In the genomic region with DNA sequence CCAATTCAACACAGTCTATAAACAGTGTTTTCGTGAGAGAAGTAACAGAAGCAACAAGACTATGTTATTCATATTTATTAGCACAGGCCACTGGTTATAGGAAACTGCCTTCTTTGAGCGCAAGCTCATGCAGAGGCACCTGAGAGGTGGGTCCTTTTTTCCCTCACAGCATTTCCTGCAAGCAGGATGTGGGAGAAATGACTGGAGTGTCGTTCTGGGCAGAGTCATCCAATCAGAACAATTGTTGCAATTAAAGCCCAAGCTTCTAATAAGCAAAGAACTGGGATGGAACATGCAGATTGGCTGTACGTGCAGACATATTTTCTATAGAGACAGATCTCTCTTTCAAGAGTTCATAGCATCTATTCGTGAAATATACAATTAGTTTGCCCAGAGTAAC, we compare ENCODE assay signal across 7 mouse cellular contexts. TPM values are rescaled to one million over a fixed set of nuclear protein-coding genes. Genes with fewer than 3 reads are reported as not detected.
A peak's percentile ranks its signal among the peaks of the same experiment; 100 is the strongest.
DNase-seq lines count a peak whose midpoint lies in the region; ATAC-seq and TF ChIP-seq lines count a peak whose summit lies in the region.

No protein-coding gene starts in this region.

- peak overlapping the region; percentile 88 for H3K4me3 ChIP-seq in lung, embryonic 15.5 days
- H3K4me3 ChIP-seq in embryonic facial prominence, embryonic 12.5 days: peak overlapping the region; percentile 76
- peak overlapping the region; percentile 66 for H3K4me3 ChIP-seq in hindbrain, postnatal 0 days (ENCODE audit: low read length)
- peak overlapping the region; percentile 80 for H3K4me3 ChIP-seq in myocyte

- peak overlapping the region; percentile 95 for H3K4me2 ChIP-seq in lung, embryonic 15.5 days
- H3K4me2 ChIP-seq in embryonic facial prominence, embryonic 12.5 days (replicated peaks): peak overlapping the region; percentile 82
- H3K4me2 ChIP-seq in hindbrain, postnatal 0 days (ENCODE audit: low read depth, low read length): peak overlapping the region; percentile 62
- H3K4me2 ChIP-seq in myocyte (ENCODE audit: low read depth): peak overlapping the region; percentile 73

- no peaks in the 10 kb centered on the region for H3K27me3 ChIP-seq in lung, embryonic 15.5 days
- no peaks in the 10 kb centered on the region for H3K27me3 ChIP-seq in embryonic facial prominence, embryonic 12.5 days
- no peaks in the 10 kb centered on the region for H3K27me3 ChIP-seq in hindbrain, postnatal 0 days (ENCODE audit: insufficient read depth, low read length)
- no peaks in the 10 kb centered on the region for H3K27me3 ChIP-seq in myocyte (ENCODE audit: control insufficient read depth, insufficient read depth, insufficient read length)

- H3K27ac ChIP-seq in lung, embryonic 15.5 days: no peak overlapping the region
- peak overlapping the region; percentile 17; the same call in 1 of the 2 replicates for H3K27ac ChIP-seq in embryonic facial prominence, embryonic 12.5 days
- no peak overlapping the region for H3K27ac ChIP-seq in hindbrain, postnatal 0 days

- H3ac ChIP-seq in myocyte (ENCODE audit: control insufficient read depth, insufficient read length): no peak overlapping the region

- DNase-seq in lung, postnatal 4 days: no peak
- peak; percentile 67 for DNase-seq in hindbrain, postnatal 0 days (ENCODE audit: low spot score)
- no peak for DNase-seq in testis, postnatal 10 days (ENCODE audit: low spot score)
- no peak for DNase-seq in natural killer cell, adult 2 months (ENCODE audit: low spot score in 2 of 2)

- TF ChIP-seq POLR2A in myocyte (IDR thresholded peaks at IDR 0.05; ENCODE audit: insufficient read length, low read depth): no peak

- WGBS in lung, embryonic 15.5 days: 50% methylated on average over 5 of the region's 5 CpGs
- WGBS in embryonic facial prominence, embryonic 12.5 days: 31% methylated on average over 5 of the region's 5 CpGs
- 28% methylated on average over 5 of the region's 5 CpGs for WGBS in hindbrain, postnatal 0 days

- H3K4me1 ChIP-seq in lung, embryonic 15.5 days: peaks cover 16% of the 10 kb centered on the region
- peaks cover 20% of the 10 kb centered on the region for H3K4me1 ChIP-seq in embryonic facial prominence, embryonic 12.5 days
- H3K4me1 ChIP-seq in hindbrain, postnatal 0 days (ENCODE audit: insufficient read depth, low read length): peaks cover 6% of the 10 kb centered on the region

- TF ChIP-seq CTCF in hindbrain, postnatal 0 days (IDR thresholded peaks at IDR 0.05; ENCODE audit: low read depth): no peak

- H3K9ac ChIP-seq in lung, embryonic 15.5 days: 0 out of 2 replicates have a peak overlapping the region, but pooled peaks have one; percentile 10
- H3K9ac ChIP-seq in embryonic facial prominence, embryonic 12.5 days: peak overlapping the region; percentile 84
- 0 out of 2 replicates have a peak overlapping the region, but pooled peaks have one; percentile 86 for H3K9ac ChIP-seq in hindbrain, postnatal 0 days (replicated peaks; ENCODE audit: low read length)

- no peaks in the 10 kb centered on the region for H3K36me3 ChIP-seq in lung, embryonic 15.5 days
- H3K36me3 ChIP-seq in embryonic facial prominence, embryonic 12.5 days: no peaks in the 10 kb centered on the region
- H3K36me3 ChIP-seq in hindbrain, postnatal 0 days (ENCODE audit: insufficient read depth, low read length): no peaks in the 10 kb centered on the region
- H3K36me3 ChIP-seq in myocyte (ENCODE audit: control insufficient read depth, insufficient read depth): no peaks in the 10 kb centered on the region

- ATAC-seq in lung, embryonic 15.5 days (ENCODE audit: borderline replicate concordance, extremely low read depth, low FRiP score, low TSS enrichment): no peak
- ATAC-seq in embryonic facial prominence, embryonic 12.5 days (ENCODE audit: insufficient number of reproducible peaks, insufficient read depth, low FRiP score, low TSS enrichment): no peak
- ATAC-seq in hindbrain, postnatal 0 days: no peak

- peaks cover 43% of the 10 kb centered on the region for H3K79me2 ChIP-seq in myocyte (ENCODE audit: control insufficient read depth, insufficient read depth)

- no peaks in the 10 kb centered on the region for H3K9me3 ChIP-seq in lung, embryonic 15.5 days
- no peaks in the 10 kb centered on the region for H3K9me3 ChIP-seq in embryonic facial prominence, embryonic 12.5 days
- no peaks in the 10 kb centered on the region for H3K9me3 ChIP-seq in hindbrain, postnatal 0 days (ENCODE audit: low read length)

TF ChIP-seq in myocyte, 11 proteins besides CTCF, POLR2A, EP300 and RAD21:
- no peak for TF ChIP-seq MYOG (IDR thresholded peaks at IDR 0.05; ENCODE audit: control insufficient read depth in 1 of 3, insufficient read depth in 1 of 3, insufficient read length in 2 of 3, low read depth in 2 of 3)
- no peak for TF ChIP-seq E2F4 (IDR thresholded peaks at IDR 0.05; ENCODE audit: insufficient read depth)
- no peak for TF ChIP-seq TCF3 (IDR thresholded peaks at IDR 0.05; ENCODE audit: insufficient read length, low read depth)
- TF ChIP-seq CEBPB (IDR thresholded peaks at IDR 0.05; ENCODE audit: insufficient read depth, poor library complexity, severe bottlenecking): no peak
- no peak for TF ChIP-seq USF1 (IDR thresholded peaks at IDR 0.05; ENCODE audit: low read depth)
- TF ChIP-seq TCF12 (IDR thresholded peaks at IDR 0.05; ENCODE audit: insufficient read depth, poor library complexity, severe bottlenecking): no peak

RNA-seq across cellular contexts. Expression of a gene that starts 2.1 kb away (rescaled TPM):
- polyA plus RNA-seq in lung, embryonic 15.5 days (2015; fragmentation: Nextera tagmentation; extraction: Ambion mirVana): 1.2 and 1.3 TPM in 2 replicates
- polyA plus RNA-seq in embryonic facial prominence, embryonic 12.5 days (2016; fragmentation: Nextera tagmentation; extraction: Ambion mirVana): 2.6 and 3.1 TPM in 2 replicates
- total RNA-seq in hindbrain, postnatal 0 days (2014; rRNA removed): 9.4 and 9.9 TPM in 2 replicates
- 1.7 and 1.9 TPM in 2 replicates for polyA plus RNA-seq in hindbrain, postnatal 0 days (2015; fragmentation: Nextera tagmentation; extraction: Ambion mirVana)
- 2.0 TPM for polyA plus RNA-seq in myocyte (2012; fragmentation: generic; extraction: Trizol)

Comparison
In these comparisons a context has a peak if more than half of its experiments do, and no peak if none do; other contexts are left out.
1. H3K9ac ChIP-seq: peak in every context shown above with its lines; median percentile 86 in hindbrain, postnatal 0 days; 84 in embryonic facial prominence, embryonic 12.5 days; 10 in lung, embryonic 15.5 days.